Mouse (Mus musculus) fibroblast of lung, adult 2 months (primary cell): Measurements from ENCODE around the gene Cdon.

Source experiments
- DNase-seq: peaks from one replicate; pipeline ENCODE4 v3.0.0-alpha.2; 2011; ENCODE audit warnings: low read depth

The Cdon gene

GRCm38 (mm10) chr9:35541941-35542340, 121.0 kb downstream of the Cdon start:
- DNase-seq, result no peak

GRCm38 (mm10) chr9:35543099-35543860, 122.4 kb downstream of the Cdon start:
- DNase-seq, result no peak

GRCm38 (mm10) chr9:35544666-35545065, 123.7 kb downstream of the Cdon start:
- DNase-seq, result no peak

DNA sequence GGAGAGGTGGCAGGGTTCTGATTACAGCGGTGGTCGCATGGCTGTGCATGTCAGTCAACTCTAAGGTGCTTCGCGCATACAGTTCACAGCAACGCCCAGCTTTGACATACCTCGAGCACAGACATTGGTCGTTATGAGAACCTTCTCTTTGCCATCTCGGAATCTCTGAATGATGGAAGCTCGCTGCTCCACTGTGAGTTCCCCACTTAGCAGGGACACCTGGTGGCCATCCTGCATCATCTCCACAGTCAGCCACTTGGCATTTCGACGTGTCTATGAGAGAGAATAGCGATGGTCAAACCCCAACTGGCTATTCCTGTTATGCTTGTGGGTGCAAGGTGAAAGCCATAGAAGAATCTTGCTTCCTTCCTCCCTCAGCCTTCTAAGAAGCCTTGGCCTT, 124.8 kb downstream of the Cdon start:
- DNase-seq, result no peak

- no peak for DNase-seq
Observed at GRCm38 (mm10) chr9:35546745-35547144, 125.8 kb downstream of the Cdon start.

- no peak for DNase-seq
Observed at GRCm38 (mm10) chr9:35548455-35548854, 127.5 kb downstream of the Cdon start.

DNA sequence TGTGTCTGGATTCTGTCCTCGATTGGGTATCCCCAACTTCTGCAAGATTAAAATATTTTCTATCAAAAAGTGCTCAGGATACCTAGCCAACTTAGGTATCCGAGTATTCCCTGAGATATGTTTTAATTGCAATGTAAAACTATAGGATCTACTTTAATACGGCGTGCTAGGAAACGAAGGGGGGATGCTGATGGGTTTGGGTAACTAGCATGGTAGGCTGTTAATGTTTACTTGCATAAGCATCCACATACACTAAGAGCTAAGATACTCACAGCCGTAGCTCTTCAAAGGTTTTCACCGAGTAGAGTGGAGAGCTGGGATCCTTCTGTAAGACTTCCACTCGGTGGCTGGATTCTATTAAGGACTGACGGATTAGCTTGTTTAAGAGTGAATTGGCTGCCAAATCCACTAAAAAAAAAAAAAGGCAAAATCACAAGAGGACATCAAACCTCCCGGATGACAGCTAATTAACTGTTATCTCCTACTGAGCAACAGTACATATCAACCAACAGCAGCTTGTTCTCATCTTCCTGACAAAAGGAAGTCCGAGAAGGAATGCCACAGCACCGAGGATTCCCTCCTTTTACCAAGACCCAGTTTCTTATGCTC, 135.7 kb downstream of the Cdon start:
- no peak for DNase-seq
